Mouse (Mus musculus) right cerebral cortex, postnatal 25 days (tissue): ENCODE measurements around the gene Klf3.

Experiments used
- DNase-seq: peaks from one replicate; pipeline ENCODE4 v3.0.0; 2022

Gene Klf3

GRCm38 (mm10) chr5:64802795-64803719 is at the start of gene Klf3:
Klf3 (plus strand) TSS chr5:64803388.
- peak; percentile 84 for DNase-seq

- DNase-seq: no peak
Measured at GRCm38 (mm10) chr5:64762295-64762694, 40.9 kb upstream of the Klf3 start.

GRCm38 (mm10) chr5:64764452-64764851 is 38.7 kb upstream of the Klf3 start:
- no peak for DNase-seq

GRCm38 (mm10) chr5:64765765-64766164 is 37.4 kb upstream of the Klf3 start:
- no peak for DNase-seq

GRCm38 (mm10) chr5:64766626-64767025 is 36.6 kb upstream of the Klf3 start:
- DNase-seq: no peak

GRCm38 (mm10) chr5:64771619-64772018 is 31.6 kb upstream of the Klf3 start:
- DNase-seq: no peak

GRCm38 (mm10) chr5:64778211-64778610 is 25.0 kb upstream of the Klf3 start:
- no peak for DNase-seq

GRCm38 (mm10) chr5:64779285-64779684 is 23.9 kb upstream of the Klf3 start:
- no peak for DNase-seq

GRCm38 (mm10) chr5:64780778-64781177 is 22.4 kb upstream of the Klf3 start:
- DNase-seq: no peak

GRCm38 (mm10) chr5:64788175-64788574 is 15.0 kb upstream of the Klf3 start:
- DNase-seq: no peak

- DNase-seq: no peak
Measured at GRCm38 (mm10) chr5:64798209-64798608, 5.0 kb upstream of the Klf3 start.

GRCm38 (mm10) chr5:64801545-64801944 is 1.6 kb upstream of the Klf3 start:
- no peak for DNase-seq

GRCm38 (mm10) chr5:64802143-64802542 is 1.0 kb upstream of the Klf3 start:
- DNase-seq: no peak

- peak; percentile 35 for DNase-seq
Measured at GRCm38 (mm10) chr5:64803720-64804462, 703 bp downstream of the Klf3 start.

GRCm38 (mm10) chr5:64805131-64805872 is 2.1 kb downstream of the Klf3 start:
- no peak for DNase-seq

- DNase-seq: no peak
Measured at GRCm38 (mm10) chr5:64805873-64806505, 2.8 kb downstream of the Klf3 start.

GRCm38 (mm10) chr5:64806600-64806999 is 3.4 kb downstream of the Klf3 start:
- DNase-seq: no peak

GRCm38 (mm10) chr5:64807159-64807558 is 4.0 kb downstream of the Klf3 start:
- DNase-seq: no peak

GRCm38 (mm10) chr5:64807603-64808002 is 4.4 kb downstream of the Klf3 start:
- DNase-seq: no peak

GRCm38 (mm10) chr5:64808106-64809010 is 5.2 kb downstream of the Klf3 start:
- no peak for DNase-seq

GRCm38 (mm10) chr5:64809257-64809656 is 6.1 kb downstream of the Klf3 start:
- DNase-seq: no peak

- no peak for DNase-seq
Measured at GRCm38 (mm10) chr5:64809864-64810263, 6.7 kb downstream of the Klf3 start.
